Mouse (Mus musculus) limb, embryonic 14.5 days (tissue): Measurements from ENCODE around the gene Slc35e3. TPM values are rescaled to one million over a fixed set of nuclear protein-coding genes. Genes with fewer than 3 reads are reported as not detected.

Experiments
- ATAC-seq: fragments of 200-750 bp; cut with Nextera tagmentation; 2 replicates; pipeline ENCODE4 v1.8.0; 2017; ENCODE audit warnings: low read depth, moderate number of reproducible peaks, moderate TSS enrichment; ENCODE audit not compliant: low FRiP score
- DNase-seq: peaks from one replicate; pipeline ENCODE4 v3.0.0-alpha.2; 2015; ENCODE audit warnings: low spot score
- H3K27ac ChIP-seq: fragments of 300-500 bp; sonication (generic); replicated peaks from 2 replicates; pipeline ENCODE4 v1.5.1; 2014; ENCODE audit warnings: low read depth, mild to moderate bottlenecking, low read length, moderate library complexity, mixed read lengths
- H3K27me3 ChIP-seq: fragments of 300-500 bp; sonication (generic); 2 replicates; pipeline ENCODE4 v1.6.1; 2014; ENCODE audit warnings: low read length, mixed read lengths; ENCODE audit not compliant: control insufficient read depth, insufficient read depth
- H3K36me3 ChIP-seq: fragments of 300-500 bp; sonication (generic); 2 replicates; pipeline ENCODE4 v1.6.1; 2014; ENCODE audit warnings: mild to moderate bottlenecking, low read length, moderate library complexity, mixed read lengths; ENCODE audit not compliant: control insufficient read depth, insufficient read depth
- H3K4me1 ChIP-seq: fragments of 300-500 bp; sonication (generic); 2 replicates; pipeline ENCODE4 v1.6.1; 2014; ENCODE audit warnings: antibody characterized with exemption, low read length, mixed read lengths; ENCODE audit not compliant: control insufficient read depth, insufficient read depth
- H3K4me2 ChIP-seq: fragments of 300-500 bp; sonication (generic); replicated peaks from 2 replicates; pipeline ENCODE4 v1.6.1; 2014; ENCODE audit warnings: low read depth, mild to moderate bottlenecking, low read length, moderate library complexity; ENCODE audit not compliant: severe bottlenecking
- H3K4me3 ChIP-seq: fragments of 300-500 bp; sonication (generic); replicated peaks from 2 replicates; pipeline ENCODE4 v1.5.1; 2014; ENCODE audit warnings: low read length
- H3K9ac ChIP-seq: fragments of 300-500 bp; sonication (generic); 2 replicates; pipeline ENCODE4 v1.6.1; 2014; ENCODE audit warnings: mild to moderate bottlenecking, low read depth, low read length, moderate library complexity; ENCODE audit not compliant: severe bottlenecking
- H3K9me3 ChIP-seq: fragments of 300-500 bp; sonication (generic); 2 replicates; pipeline ENCODE4 v1.6.1; 2016; ENCODE audit warnings: low read length; ENCODE audit not compliant: control insufficient read depth
- POLR2A ChIP-seq: fragments of 200-500 bp; IDR thresholded peaks from 2 replicates; pipeline ENCODE4 v1.8.0; 2012; ENCODE audit warnings: inconsistent platforms, mild to moderate bottlenecking, moderate library complexity, borderline replicate concordance; ENCODE audit not compliant: insufficient read depth, insufficient read length; ENCODE audit errors: extremely low read depth
- WGBS: fragments of 180-500 bp; shearing (Covaris S2); extraction: QIAGEN DNeasy Blood & Tissue Kit; methylation state at CpG from one replicate; pipeline ENCODE4 v1.1.7; 2014; 5-methylcytosine and 5-hydroxymethylcytosine counted together
- polyA plus RNA-seq, 2 experiments: library from polyadenylated mRNA; depleted of rRNA in 1 of 2; stranded (reverse) in 1 of 2; unstranded in 1 of 2; fragments of >200 nt; fragmentation: Nextera tagmentation in 1 of 2; extraction: Ambion mirVana in 1 of 2; gene quantifications; 2 replicates each; pipeline versions ENCODE4 v1.2.1 to v1.2.3; 2012 to 2014

Gene Slc35e3
- polyA plus RNA-seq, 2 experiments = 21.7 to 36.2 TPM

- Histone ChIP-seq H3K9ac (peak overlapping the region; percentile 28), H3K9me3 (no peaks in the 10 kb centered on the region), H3K4me3 (peak overlapping the region; percentile 55), H3K4me2 (peak overlapping the region; percentile 74), H3K27me3 (no peaks in the 10 kb centered on the region), H3K36me3 (peaks cover 24% of the 10 kb centered on the region), H3K4me1 (peaks cover 14% of the 10 kb centered on the region), H3K27ac (peak overlapping the region; percentile 83)
- peak; percentile 15 for DNase-seq
- 57% methylated on average over 4 of the region's 4 CpGs for whole genome bisulfite sequencing
- no peak for ATAC-seq
- no peak for TF ChIP-seq POLR2A
Observed at GRCm38 (mm10) chr10:117743917-117744316, 2.2 kb downstream of the Slc35e3 start.

- DNase-seq (no peak), ATAC-seq (no peak)
- 90% methylated on average over 2 of the region's 2 CpGs for WGBS
- Histone ChIP-seq H3K27ac (peak overlapping the region; percentile 83), H3K36me3 (peaks cover 24% of the 10 kb centered on the region), H3K9ac (no peak overlapping the region; the same call in 1 of the 2 replicates), H3K27me3 (no peaks in the 10 kb centered on the region), H3K4me3 (peak overlapping the region; percentile 55), H3K9me3 (no peaks in the 10 kb centered on the region), H3K4me2 (peak overlapping the region; percentile 74; the same call in 1 of the 2 replicates), H3K4me1 (peaks cover 14% of the 10 kb centered on the region)
- no peak for TF ChIP-seq POLR2A
Observed at GRCm38 (mm10) chr10:117743182-117743581, 3.0 kb downstream of the Slc35e3 start.

DNA sequence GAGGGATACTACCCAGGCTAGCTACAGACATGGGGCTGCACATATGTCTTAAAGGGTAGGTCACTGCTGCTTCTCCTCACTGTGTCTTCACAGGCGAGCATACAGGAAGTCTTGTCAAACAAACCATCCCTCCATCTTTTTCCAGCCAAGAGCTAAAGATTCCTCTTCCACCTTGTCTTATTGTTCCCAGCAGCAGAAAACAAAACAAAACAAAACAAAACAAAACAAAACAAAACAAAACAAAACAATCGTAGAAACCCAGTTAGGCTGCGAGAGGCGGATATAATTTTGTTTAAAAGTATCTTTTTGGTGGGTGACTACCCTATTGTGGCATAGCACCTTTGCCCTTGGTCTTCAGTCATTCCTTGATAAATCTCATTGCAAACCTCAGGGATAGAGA, 3.5 kb downstream of the Slc35e3 start:
- no peaks in the 10 kb centered on the region for H3K9me3 ChIP-seq
- 96% methylated on average over 4 of the region's 4 CpGs for WGBS
- H3K4me3 ChIP-seq = no peak overlapping the region
- no peak for TF ChIP-seq POLR2A
- H3K4me2 ChIP-seq = no peak overlapping the region
- H3K27me3 ChIP-seq = no peaks in the 10 kb centered on the region
- 0 out of 2 replicates have a peak overlapping the region, but pooled peaks have one; percentile 83 for H3K27ac ChIP-seq
- ATAC-seq (no peak), DNase-seq (no peak)
- no peak overlapping the region for H3K9ac ChIP-seq
- peaks cover 28% of the 10 kb centered on the region for H3K36me3 ChIP-seq
- peaks cover 14% of the 10 kb centered on the region for H3K4me1 ChIP-seq

- Histone ChIP-seq H3K36me3 (peaks cover 35% of the 10 kb centered on the region), H3K27me3 (no peaks in the 10 kb centered on the region), H3K4me3 (no peak overlapping the region; the same call in 1 of the 2 replicates), H3K9me3 (no peaks in the 10 kb centered on the region), H3K4me2 (peak overlapping the region; percentile 32; the same call in 1 of the 2 replicates), H3K9ac (0 out of 2 replicates have a peak overlapping the region, but pooled peaks have one; percentile 28), H3K27ac (peak overlapping the region; percentile 83), H3K4me1 (peaks cover 14% of the 10 kb centered on the region)
- no peak for ATAC-seq
- DNase-seq = no peak
- whole genome bisulfite sequencing = 86% methylated on average over 15 of the region's 15 CpGs
- TF ChIP-seq POLR2A = no peak
Observed at GRCm38 (mm10) chr10:117741698-117742475, 4.3 kb downstream of the Slc35e3 start.

GRCm38 (mm10) chr10:117740921-117741320, 5.2 kb downstream of the Slc35e3 start:
- peaks cover 14% of the 10 kb centered on the region for H3K4me1 ChIP-seq
- H3K9me3 ChIP-seq = no peaks in the 10 kb centered on the region
- H3K4me2 ChIP-seq = no peak overlapping the region
- DNase-seq (no peak), ATAC-seq (no peak)
- H3K36me3 ChIP-seq = peaks cover 44% of the 10 kb centered on the region
- H3K27ac ChIP-seq = peak overlapping the region; percentile 83
- no peak for TF ChIP-seq POLR2A
- no peak overlapping the region for H3K9ac ChIP-seq
- 79% methylated on average over 9 of the region's 9 CpGs for WGBS
- H3K4me3 ChIP-seq = no peak overlapping the region
- H3K27me3 ChIP-seq = no peaks in the 10 kb centered on the region
